Mouse (Mus musculus) liver, embryonic 14.5 days (tissue): ENCODE results near the gene Cyb561.

Source experiments
- CTCF ChIP-seq: IDR thresholded peaks from 2 replicates; pipeline ENCODE4 v1.5.1; 2016; ENCODE audit warnings: antibody characterized with exemption, low read depth, control low read depth
- EP300 ChIP-seq: IDR thresholded peaks from 2 replicates; pipeline ENCODE4 v1.6.1; 2016; ENCODE audit warnings: antibody characterized with exemption, low read depth

DNA sequence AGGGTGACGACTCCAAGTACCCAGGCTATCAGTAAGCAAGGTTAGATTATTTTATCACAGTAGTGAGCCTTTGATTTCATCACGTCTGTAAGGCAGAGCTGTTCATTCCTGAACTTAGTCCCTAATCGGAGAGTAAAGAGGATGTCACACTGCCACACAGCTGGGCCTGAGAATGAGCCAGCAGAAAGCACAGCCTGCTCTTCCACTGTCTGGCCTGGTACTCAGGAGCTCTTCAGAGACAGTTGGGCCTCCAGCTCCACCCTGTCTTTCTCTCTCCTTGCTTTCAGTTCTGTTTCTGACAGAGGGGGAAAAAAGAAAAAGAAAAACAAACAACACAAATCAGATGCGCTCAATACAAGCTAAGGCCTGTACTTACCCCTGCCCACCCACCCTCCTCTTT, 13.2 kb upstream of the Cyb561 start:
- TF ChIP-seq CTCF = no peak
- no peak for TF ChIP-seq EP300
